Mouse (Mus musculus): ENCODE measurements around the gene Tmpo. TPM values are rescaled to one million over a fixed set of nuclear protein-coding genes. Genes with fewer than 3 reads are reported as not detected.
A peak's percentile ranks its signal among the peaks of the same experiment; 100 is the strongest.

Tmpo gene
- polyA plus RNA-seq, 1 experiment from 2014 or later = 111 TPM

GRCm38 (mm10) chr10:91143313-91144230 is 37.5 kb downstream of the Tmpo start:
- H3K9me3 ChIP-seq = no peaks in the 10 kb centered on the region
- no peaks in the 10 kb centered on the region for H3K27me3 ChIP-seq
- no peak overlapping the region for H3K4me2 ChIP-seq
- H3K4me1 ChIP-seq (replicated peaks) = no peaks in the 10 kb centered on the region
- peaks cover 25% of the 10 kb centered on the region for H3K36me3 ChIP-seq
- 79% methylated on average over 18 of the region's 18 CpGs for WGBS
- H3K27ac ChIP-seq (replicated peaks) = no peak overlapping the region
- no peak overlapping the region for H3K4me3 ChIP-seq
- H3K9ac ChIP-seq = no peak overlapping the region
- ATAC-seq (ENCODE audit: low read depth) = no peak

- WGBS = 76% methylated on average over 10 of the region's 10 CpGs
- H3K4me2 ChIP-seq = no peak overlapping the region
- no peaks in the 10 kb centered on the region for H3K4me1 ChIP-seq (replicated peaks)
- H3K27me3 ChIP-seq = no peaks in the 10 kb centered on the region
- H3K9ac ChIP-seq = no peak overlapping the region
- ATAC-seq (ENCODE audit: low read depth) = no peak
- no peak overlapping the region for H3K27ac ChIP-seq (replicated peaks)
- H3K9me3 ChIP-seq = no peaks in the 10 kb centered on the region
- H3K4me3 ChIP-seq = no peak overlapping the region
- H3K36me3 ChIP-seq = peaks cover 21% of the 10 kb centered on the region
Observed at GRCm38 (mm10) chr10:91142654-91143191, 38.4 kb downstream of the Tmpo start.

- peak; percentile 76; the same call in 1 of the 2 replicates for ATAC-seq (ENCODE audit: low read depth)
- WGBS = 41% methylated on average over 2 of the region's 2 CpGs
- H3K9ac ChIP-seq = no peak overlapping the region
- H3K27me3 ChIP-seq = no peaks in the 10 kb centered on the region
- H3K27ac ChIP-seq (replicated peaks) = no peak overlapping the region
- H3K9me3 ChIP-seq = no peaks in the 10 kb centered on the region
- peaks cover 12% of the 10 kb centered on the region for H3K36me3 ChIP-seq
- no peaks in the 10 kb centered on the region for H3K4me1 ChIP-seq (replicated peaks)
- H3K4me2 ChIP-seq = no peak overlapping the region
- H3K4me3 ChIP-seq = no peak overlapping the region
Observed at GRCm38 (mm10) chr10:91141564-91141963, 39.6 kb downstream of the Tmpo start.

DNA sequence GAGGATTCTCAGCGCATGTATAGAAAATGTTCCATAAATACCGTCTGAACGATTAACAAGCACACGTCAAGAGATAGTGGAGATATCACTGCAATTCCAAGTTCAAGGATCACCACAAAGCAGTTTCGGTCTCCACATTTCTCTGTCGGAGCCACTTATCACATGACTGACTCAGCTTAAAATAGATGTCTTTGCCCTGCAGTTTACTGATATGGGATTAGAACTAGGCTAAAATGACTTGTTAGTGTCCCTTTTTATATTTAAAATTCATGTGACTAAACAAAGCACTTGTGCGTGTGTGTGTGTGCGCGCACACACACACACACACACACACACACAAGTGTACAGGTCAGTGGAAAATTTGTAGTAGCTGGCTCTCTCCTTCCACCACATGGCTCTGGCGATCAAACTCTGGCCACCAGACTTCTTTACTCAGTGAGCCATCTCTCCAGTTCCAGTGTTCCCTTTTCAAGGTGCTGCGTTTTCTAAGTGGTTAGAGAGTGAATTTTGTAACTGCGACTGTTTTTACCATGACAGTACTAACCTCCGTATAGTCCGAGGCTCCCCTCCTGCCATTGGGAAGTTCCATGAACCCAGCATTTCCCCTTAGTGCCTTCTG is 41.9 kb downstream of the Tmpo start:
- Histone ChIP-seq H3K27me3 (no peaks in the 10 kb centered on the region), H3K4me1 (replicated peaks) (no peaks in the 10 kb centered on the region), H3K9ac (no peak overlapping the region), H3K27ac (replicated peaks) (no peak overlapping the region), H3K9me3 (no peaks in the 10 kb centered on the region), H3K4me3 (no peak overlapping the region), H3K36me3 (no peaks in the 10 kb centered on the region), H3K4me2 (no peak overlapping the region)
- no peak for ATAC-seq (ENCODE audit: low read depth)
- WGBS = 93% methylated on average over 14 of the region's 14 CpGs

GRCm38 (mm10) chr10:91138317-91138716 is 42.8 kb downstream of the Tmpo start:
- H3K4me2 ChIP-seq = no peak overlapping the region
- no peak overlapping the region for H3K27ac ChIP-seq (replicated peaks)
- ATAC-seq (ENCODE audit: low read depth) = no peak
- H3K27me3 ChIP-seq = no peaks in the 10 kb centered on the region
- no peaks in the 10 kb centered on the region for H3K4me1 ChIP-seq (replicated peaks)
- no peaks in the 10 kb centered on the region for H3K36me3 ChIP-seq
- no peak overlapping the region for H3K9ac ChIP-seq
- H3K4me3 ChIP-seq = no peak overlapping the region
- H3K9me3 ChIP-seq = no peaks in the 10 kb centered on the region
- WGBS = 85% methylated on average over 3 of the region's 3 CpGs

GRCm38 (mm10) chr10:91137400-91137799 is 43.7 kb downstream of the Tmpo start:
- H3K4me1 ChIP-seq (replicated peaks) = no peaks in the 10 kb centered on the region
- no peak overlapping the region for H3K9ac ChIP-seq
- H3K27me3 ChIP-seq = no peaks in the 10 kb centered on the region
- ATAC-seq (ENCODE audit: low read depth) = no peak
- H3K4me3 ChIP-seq = no peak overlapping the region
- H3K9me3 ChIP-seq = no peaks in the 10 kb centered on the region
- H3K27ac ChIP-seq (replicated peaks) = no peak overlapping the region
- no peaks in the 10 kb centered on the region for H3K36me3 ChIP-seq
- 69% methylated on average over 9 of the region's 9 CpGs for WGBS
- H3K4me2 ChIP-seq = no peak overlapping the region

DNA sequence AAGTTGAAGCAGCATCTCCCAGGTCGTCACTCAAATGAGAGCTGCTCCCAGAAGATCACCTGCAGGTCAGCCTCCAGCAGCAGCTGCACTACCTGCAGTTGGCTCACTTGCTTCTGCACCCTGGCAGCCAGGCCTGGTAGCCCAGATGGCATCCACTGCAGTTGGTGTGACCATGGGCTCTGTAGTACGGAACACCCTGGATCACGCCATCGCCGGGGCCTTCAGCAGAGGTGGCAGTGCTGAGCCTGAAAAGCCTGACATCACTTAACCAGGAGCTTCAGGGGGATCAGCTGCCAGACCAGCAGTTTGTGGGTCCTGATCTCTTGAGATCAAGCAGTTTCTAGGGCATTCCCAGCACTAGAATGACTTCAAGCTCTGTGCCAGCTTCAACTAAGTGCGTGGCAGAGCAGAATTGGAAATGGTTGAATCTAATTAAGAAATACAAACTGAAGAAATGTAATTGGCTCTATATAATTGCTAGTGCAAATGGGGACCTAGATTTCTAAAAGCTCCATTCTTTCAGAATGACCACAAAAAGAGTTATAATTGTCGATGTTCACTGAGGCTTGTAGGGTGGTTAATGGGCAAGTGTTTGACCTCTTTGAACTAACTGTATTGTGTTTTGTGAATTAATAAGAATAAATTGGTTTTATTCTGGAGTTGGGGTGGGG is 45.7 kb downstream of the Tmpo start:
- Histone ChIP-seq H3K27me3 (no peaks in the 10 kb centered on the region), H3K4me2 (no peak overlapping the region), H3K9ac (no peak overlapping the region), H3K27ac (replicated peaks) (no peak overlapping the region), H3K36me3 (no peaks in the 10 kb centered on the region), H3K9me3 (no peaks in the 10 kb centered on the region), H3K4me1 (replicated peaks) (no peaks in the 10 kb centered on the region), H3K4me3 (no peak overlapping the region)
- ATAC-seq (ENCODE audit: low read depth) = no peak
- WGBS = 83% methylated on average over 7 of the region's 7 CpGs

- Histone ChIP-seq H3K9me3 (no peaks in the 10 kb centered on the region), H3K36me3 (no peaks in the 10 kb centered on the region), H3K9ac (no peak overlapping the region), H3K27ac (replicated peaks) (no peak overlapping the region), H3K27me3 (no peaks in the 10 kb centered on the region), H3K4me2 (no peak overlapping the region), H3K4me1 (replicated peaks) (no peaks in the 10 kb centered on the region), H3K4me3 (no peak overlapping the region)
- WGBS = 71% methylated on average over 1 of the region's 1 CpGs
- no peak for ATAC-seq (ENCODE audit: low read depth)
Observed at GRCm38 (mm10) chr10:91131565-91131964, 49.5 kb downstream of the Tmpo start.

- Histone ChIP-seq H3K36me3 (no peaks in the 10 kb centered on the region), H3K9ac (no peak overlapping the region), H3K4me3 (no peak overlapping the region), H3K4me1 (replicated peaks) (no peaks in the 10 kb centered on the region), H3K4me2 (no peak overlapping the region), H3K9me3 (no peaks in the 10 kb centered on the region), H3K27me3 (no peaks in the 10 kb centered on the region), H3K27ac (replicated peaks) (no peak overlapping the region)
- ATAC-seq (ENCODE audit: low read depth) = no peak
- WGBS = 86% methylated on average over 3 of the region's 3 CpGs
Observed at GRCm38 (mm10) chr10:91130792-91131191, 50.3 kb downstream of the Tmpo start.

DNA sequence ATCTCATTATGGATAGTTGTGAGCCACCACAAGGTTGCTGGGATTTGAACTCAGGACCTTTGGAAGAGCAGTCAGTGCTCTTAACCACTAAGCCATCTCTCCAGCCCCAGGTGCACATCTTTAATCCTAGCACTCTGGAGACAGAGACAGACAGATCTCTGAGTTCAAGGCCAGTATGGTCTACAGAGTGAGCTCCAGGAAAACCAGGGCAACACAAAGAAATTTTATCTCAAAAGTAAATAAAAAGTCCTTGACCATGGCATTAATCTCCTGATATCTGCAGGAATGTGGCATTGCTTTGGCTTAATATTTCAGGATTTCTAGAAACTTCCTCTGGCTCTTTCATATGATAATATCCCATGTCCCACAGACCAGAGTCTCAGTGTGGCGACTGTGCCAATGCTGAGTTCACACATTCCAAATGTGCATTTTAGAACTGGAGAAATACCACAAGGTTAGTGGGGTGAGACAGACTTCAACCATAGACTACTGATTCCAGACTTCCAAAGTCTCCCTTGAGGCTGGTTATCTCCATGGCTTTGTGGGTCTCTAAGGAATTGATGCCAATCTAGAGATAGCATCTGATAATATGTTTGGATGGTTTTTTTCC is 52.5 kb downstream of the Tmpo start:
- no peak overlapping the region for H3K27ac ChIP-seq (replicated peaks)
- no peaks in the 10 kb centered on the region; the same call in 1 of the 2 replicates for H3K4me1 ChIP-seq (replicated peaks)
- 90% methylated on average over 1 of the region's 1 CpGs for WGBS
- no peak for ATAC-seq (ENCODE audit: low read depth)
- H3K4me2 ChIP-seq = no peak overlapping the region
- no peaks in the 10 kb centered on the region for H3K27me3 ChIP-seq
- no peak overlapping the region for H3K9ac ChIP-seq
- no peaks in the 10 kb centered on the region for H3K9me3 ChIP-seq
- no peaks in the 10 kb centered on the region for H3K36me3 ChIP-seq
- no peak overlapping the region for H3K4me3 ChIP-seq

- 77% methylated on average over 2 of the region's 2 CpGs for WGBS
- ATAC-seq (ENCODE audit: low read depth) = no peak
- Histone ChIP-seq H3K9me3 (no peaks in the 10 kb centered on the region), H3K4me3 (no peak overlapping the region), H3K4me2 (no peak overlapping the region), H3K36me3 (no peaks in the 10 kb centered on the region), H3K27me3 (no peaks in the 10 kb centered on the region), H3K27ac (replicated peaks) (no peak overlapping the region), H3K9ac (no peak overlapping the region), H3K4me1 (replicated peaks) (peaks cover 9% of the 10 kb centered on the region)
Observed at GRCm38 (mm10) chr10:91127395-91127794, 53.7 kb downstream of the Tmpo start.
